Mouse (Mus musculus) MEL (cell line): ENCODE results near the gene Necab2. TPM values are rescaled to one million over a fixed set of nuclear protein-coding genes. Genes with fewer than 3 reads are reported as not detected.

Experiments
- DNase-seq: peaks from one replicate; pipeline ENCODE4 v3.0.0; 2011; ENCODE audit warnings: low read depth, low spot score
- H3K27ac ChIP-seq: 2 replicates; pipeline ENCODE4 v1.5.1; 2012; ENCODE audit warnings: low read depth, mild to moderate bottlenecking, control low read depth, low read length, moderate library complexity; ENCODE audit not compliant: control insufficient read depth
- H3K27me3 ChIP-seq, 2 experiments: fragments of 150-350 bp in 1 of 2; sonication (generic) in 1 of 2; 2 replicates each; pipeline ENCODE4 v1.6.1; 2012; ENCODE audit warnings: low read length in 2 of 2, mild to moderate bottlenecking in 2 of 2, improper control_type of control experiment in 1 of 2, moderate library complexity in 1 of 2; ENCODE audit not compliant: insufficient read depth in 2 of 2, control insufficient read depth in 1 of 2
- H3K36me3 ChIP-seq, 2 experiments: 2 replicates each; pipeline ENCODE4 v1.6.1; 2012 to 2014; ENCODE audit warnings: low read length in 2 of 2, improper control_type of control experiment in 1 of 2, inconsistent platforms in 1 of 2, mild to moderate bottlenecking in 1 of 2; ENCODE audit not compliant: insufficient read depth in 2 of 2, control insufficient read depth in 1 of 2
- H3K4me1 ChIP-seq, 2 experiments: fragments of 150-350 bp in 1 of 2; sonication (generic) in 1 of 2; 2 replicates each; pipeline ENCODE4 v1.6.1; 2012; ENCODE audit warnings: low read length in 2 of 2, improper control_type of control experiment in 1 of 2, mild to moderate bottlenecking in 1 of 2; ENCODE audit not compliant: insufficient read depth in 2 of 2, control insufficient read depth in 1 of 2
- H3K4me3 ChIP-seq, 2 experiments: fragments of 150-350 bp in 1 of 2; sonication (generic) in 1 of 2; 2 replicates each; pipeline ENCODE4 v1.5.1; 2012; ENCODE audit warnings: low read depth in 2 of 2, low read length in 2 of 2, mild to moderate bottlenecking in 2 of 2, moderate library complexity in 2 of 2, control low read depth in 1 of 2, improper control_type of control experiment in 1 of 2; ENCODE audit not compliant: control insufficient read depth in 1 of 2, insufficient read depth in 1 of 2
- H3K79me2 ChIP-seq: 2 replicates; pipeline ENCODE4 v1.6.1; 2012; ENCODE audit warnings: mild to moderate bottlenecking, low read length, moderate library complexity; ENCODE audit not compliant: control insufficient read depth, poor library complexity, insufficient read depth
- H3K9ac ChIP-seq: 2 replicates; pipeline ENCODE4 v1.6.1; 2012; ENCODE audit warnings: low read depth, mild to moderate bottlenecking, control low read depth, low read length, moderate library complexity; ENCODE audit not compliant: control insufficient read depth, poor library complexity, severe bottlenecking
- H3K9me3 ChIP-seq: fragments of 150-350 bp; sonication (generic); replicated peaks from 2 replicates; pipeline ENCODE4 v1.6.1; 2012; ENCODE audit warnings: mild to moderate bottlenecking, low read length, improper control_type of control experiment, moderate library complexity; ENCODE audit not compliant: insufficient read depth
- CHD1 ChIP-seq: IDR thresholded peaks from 2 replicates; pipeline ENCODE4 v1.6.1; 2012; ENCODE audit warnings: low read depth, mild to moderate bottlenecking, inconsistent platforms, low read length, improper control_type of control experiment
- CTCF ChIP-seq, 3 experiments: IDR thresholded peaks in 2 of 3; conservative IDR thresholded peaks in 1 of 3; 2 replicates each; pipeline ENCODE4 v1.5.1; 2011 to 2012; ENCODE audit warnings: low read length in 3 of 3, low read depth in 2 of 3, mild to moderate bottlenecking in 2 of 3, improper control_type of control experiment in 1 of 3, inconsistent platforms in 1 of 3, mixed read lengths in 1 of 3, moderate library complexity in 1 of 3; ENCODE audit not compliant: control insufficient read depth in 1 of 3, insufficient read depth in 1 of 3, poor library complexity in 1 of 3, severe bottlenecking in 1 of 3
- E2F4 ChIP-seq: IDR thresholded peaks from 2 replicates; pipeline ENCODE4 v1.6.1; 2011; ENCODE audit warnings: low read depth, low read length, improper control_type of control experiment, borderline replicate concordance
- ELF1 ChIP-seq: IDR thresholded peaks from 2 replicates; pipeline ENCODE4 v1.6.1; 2014; ENCODE audit warnings: low read depth, mild to moderate bottlenecking, inconsistent platforms, low read length, improper control_type of control experiment, moderate library complexity
- EP300 ChIP-seq, 2 experiments: IDR thresholded peaks; 2 replicates each; pipeline ENCODE4 v1.6.1; 2011; ENCODE audit warnings: improper control_type of control experiment in 2 of 2, low read length in 2 of 2, low read depth in 1 of 2, mild to moderate bottlenecking in 1 of 2
- GABPA ChIP-seq: IDR thresholded peaks from 2 replicates; pipeline ENCODE4 v1.6.1; 2012; ENCODE audit warnings: low read depth, mild to moderate bottlenecking, inconsistent platforms, low read length, improper control_type of control experiment, moderate library complexity
- HCFC1 ChIP-seq: IDR thresholded peaks from 2 replicates; pipeline ENCODE4 v1.6.1; 2012; ENCODE audit warnings: low read depth, mild to moderate bottlenecking, inconsistent platforms, low read length, improper control_type of control experiment, moderate library complexity
- JUND ChIP-seq: IDR thresholded peaks from 2 replicates; pipeline ENCODE4 v1.6.1; 2011; ENCODE audit warnings: low read depth, mild to moderate bottlenecking, improper control_type of control experiment, low read length
- MAX ChIP-seq: IDR thresholded peaks from 2 replicates; pipeline ENCODE4 v1.6.1; 2011; ENCODE audit warnings: low read length, improper control_type of control experiment
- MYB ChIP-seq: IDR thresholded peaks from 2 replicates; pipeline ENCODE4 v1.6.1; 2011; ENCODE audit warnings: mild to moderate bottlenecking, low read depth, low read length, improper control_type of control experiment
- MYC ChIP-seq: IDR thresholded peaks from 2 replicates; pipeline ENCODE4 v1.6.1; 2011; ENCODE audit warnings: low read depth, mild to moderate bottlenecking, low read length, improper control_type of control experiment, moderate library complexity
- NRF1 ChIP-seq: IDR thresholded peaks from 2 replicates; pipeline ENCODE4 v1.6.1; 2014; ENCODE audit warnings: low read depth, mild to moderate bottlenecking, inconsistent platforms, low read length, improper control_type of control experiment, moderate library complexity; ENCODE audit not compliant: poor library complexity, insufficient read depth, severe bottlenecking
- POLR2AphosphoS5 ChIP-seq: IDR thresholded peaks from 2 replicates; pipeline ENCODE4 v1.6.1; 2012; ENCODE audit warnings: low read depth, borderline replicate concordance, mild to moderate bottlenecking, inconsistent platforms, low read length, moderate library complexity, mixed read lengths
- RAD21 ChIP-seq: IDR thresholded peaks from 2 replicates; pipeline ENCODE4 v1.6.1; 2011; ENCODE audit warnings: mild to moderate bottlenecking, low read depth, low read length, improper control_type of control experiment
- RCOR1 ChIP-seq: IDR thresholded peaks from 2 replicates; pipeline ENCODE4 v1.6.1; 2012; ENCODE audit warnings: low read depth, mild to moderate bottlenecking, inconsistent platforms, low read length, improper control_type of control experiment
- TBP ChIP-seq: IDR thresholded peaks from 2 replicates; pipeline ENCODE4 v1.8.0; 2011; ENCODE audit warnings: low read depth, low read length, improper control_type of control experiment
- TCF12 ChIP-seq: IDR thresholded peaks from 2 replicates; pipeline ENCODE4 v1.6.1; 2014; ENCODE audit warnings: low read depth, mild to moderate bottlenecking, inconsistent platforms, low read length, improper control_type of control experiment, moderate library complexity
- UBTF ChIP-seq: IDR thresholded peaks from 2 replicates; pipeline ENCODE4 v1.6.1; 2012; ENCODE audit warnings: low read depth, mild to moderate bottlenecking, inconsistent platforms, low read length, improper control_type of control experiment, moderate library complexity, borderline replicate concordance; ENCODE audit not compliant: insufficient read depth
- USF1 ChIP-seq: IDR thresholded peaks from 2 replicates; pipeline ENCODE4 v1.6.1; 2014; ENCODE audit warnings: low read depth, mild to moderate bottlenecking, inconsistent platforms, low read length, improper control_type of control experiment, moderate library complexity
- ZC3H11A ChIP-seq: IDR thresholded peaks from 2 replicates; pipeline ENCODE4 v1.6.1; 2012; ENCODE audit warnings: low read depth, mild to moderate bottlenecking, inconsistent platforms, low read length, improper control_type of control experiment
- ZMIZ1 ChIP-seq: IDR thresholded peaks from 2 replicates; pipeline ENCODE4 v1.6.1; 2012; ENCODE audit warnings: low read depth, mild to moderate bottlenecking, inconsistent platforms, low read length, improper control_type of control experiment, moderate library complexity
- polyA plus RNA-seq, 2 experiments: library from polyadenylated mRNA; stranded (reverse) in 1 of 2; unstranded in 1 of 2; fragments of >175 nt in 1 of 2; fragments of >200 nt in 1 of 2; gene quantifications; 2 replicates each; pipeline versions ENCODE4 v1.2.1 to v1.2.4; 2012; ENCODE audit warnings: low replicate concordance in 2 of 2, low read depth in 1 of 2; ENCODE audit not compliant: insufficient read length in 2 of 2, insufficient read depth in 1 of 2, missing spikeins in 1 of 2
- total RNA-seq: library from RNA; depleted of rRNA; stranded (reverse); fragments of 300-350 nt; gene quantifications from 2 replicates; pipeline ENCODE4 v1.2.3, GENCODE M21; 2012

Gene Necab2
- total and polyA plus RNA-seq, 3 experiments = 0.06 TPM; not detected in 2

DNA sequence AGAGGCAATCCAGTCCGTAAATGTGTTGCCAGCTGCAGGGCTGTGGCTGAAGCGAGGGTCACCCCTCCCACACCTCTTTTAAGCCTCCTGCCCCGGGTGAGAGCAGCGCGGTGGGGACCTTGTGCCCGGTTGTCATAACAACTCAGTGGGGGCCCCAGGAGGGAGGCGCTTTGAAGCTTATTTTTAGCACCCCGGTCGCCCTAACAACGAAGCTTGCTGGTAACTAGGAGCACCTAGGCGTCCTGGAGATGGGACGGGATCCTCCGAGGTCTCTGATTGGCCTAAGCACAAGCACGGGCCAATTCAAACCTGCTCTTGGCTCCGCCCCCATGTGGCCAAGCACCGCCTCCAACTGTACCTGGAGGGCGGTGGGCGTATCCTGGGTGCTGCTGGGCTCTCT lies 19.6 kb downstream of the Necab2 start:
- no peaks in the 10 kb centered on the region for H3K79me2 ChIP-seq
- no peak overlapping the region for H3K27ac ChIP-seq
- TF ChIP-seq TCF12 (no peak), UBTF (no peak), MYB (no peak), NRF1 (no peak), ZMIZ1 (no peak), TBP (no peak), E2F4 (no peak), ZC3H11A (no peak), CHD1 (no peak), POLR2AphosphoS5 (no peak), EP300 (IDR thresholded peaks at IDR 0.05; ENCODE audit: low read depth in 1 of 2, low read length in 2 of 2) (no peak), GABPA (no peak), MAX (no peak)
- no peaks in the 10 kb centered on the region; a peak in 1 of 4 replicates for H3K27me3 ChIP-seq
- H3K9ac ChIP-seq = no peak overlapping the region
- no peaks in the 10 kb centered on the region for H3K36me3 ChIP-seq
- H3K4me1 ChIP-seq = 0 out of 4 replicates have a peak, but pooled peaks cover 0 to 4% of the 10 kb centered on the region in 2 experiments
- no peak for DNase-seq
- no peaks in the 10 kb centered on the region for H3K9me3 ChIP-seq
- no peak overlapping the region for H3K4me3 ChIP-seq

DNA sequence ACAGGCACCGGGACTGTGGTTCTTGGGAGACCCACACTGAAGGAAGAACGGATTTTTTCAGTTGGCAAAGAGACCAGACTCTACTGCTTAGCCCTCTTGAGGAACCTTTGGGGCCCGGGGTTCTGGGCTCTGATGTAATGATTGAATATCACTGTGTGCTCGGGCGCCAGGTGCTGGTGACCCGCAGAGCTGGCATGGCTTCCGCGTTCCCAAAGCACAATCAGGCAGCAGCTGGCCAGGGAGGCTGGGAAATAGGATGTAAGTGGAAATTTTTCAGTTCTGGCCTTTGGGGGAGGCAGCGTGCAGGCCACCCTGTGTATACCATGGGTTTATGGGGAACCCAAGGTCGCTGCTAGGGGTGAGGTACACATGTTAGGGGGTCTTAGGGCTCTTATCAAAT lies 20.3 kb downstream of the Necab2 start:
- Histone ChIP-seq H3K4me1 (0 out of 4 replicates have a peak, but pooled peaks cover 0 to 4% of the 10 kb centered on the region in 2 experiments), H3K9ac (no peak overlapping the region), H3K79me2 (no peaks in the 10 kb centered on the region), H3K27me3 (no peaks in the 10 kb centered on the region; a peak in 1 of 4 replicates), H3K4me3 (no peak overlapping the region), H3K27ac (no peak overlapping the region), H3K9me3 (no peaks in the 10 kb centered on the region), H3K36me3 (no peaks in the 10 kb centered on the region)
- no peak for TF ChIP-seq USF1
- no peak for TF ChIP-seq CTCF (IDR thresholded peaks at IDR 0.05 in 2 of 3, conservative IDR thresholded peaks at IDR 0.05 in 1 of 3; ENCODE audit: control insufficient read depth in 1 of 3, insufficient read depth in 1 of 3, low read depth in 2 of 3, low read length in 3 of 3, poor library complexity in 1 of 3, severe bottlenecking in 1 of 3)
- TF ChIP-seq RCOR1 = no peak
- no peak for TF ChIP-seq E2F4
- no peak for TF ChIP-seq RAD21
- no peak for TF ChIP-seq JUND
- TF ChIP-seq EP300 (IDR thresholded peaks at IDR 0.05; ENCODE audit: low read depth in 1 of 2, low read length in 2 of 2) = no peak
- no peak for TF ChIP-seq MYC
- no peak for TF ChIP-seq HCFC1
- TF ChIP-seq NRF1 = no peak
- no peak for TF ChIP-seq ELF1
- no peak for DNase-seq
